Mouse (Mus musculus) neutrophil, adult 65 days (primary cell): ENCODE results near the gene Abcd4. TPM values are rescaled to one million over a fixed set of nuclear protein-coding genes. Genes with fewer than 3 reads are reported as not detected.

Experiments used
- total RNA-seq: library from RNA; stranded (reverse); gene quantifications from 2 replicates; pipeline ENCODE4 v1.2.4, GENCODE M21; 2023

Abcd4 gene
- 5.0 and 7.4 TPM in 2 replicates for total RNA-seq

GRCm38 (mm10) chr12:84616977-84617630, at the start of gene Abcd4:
TSS of gene Abcd4 (minus strand) at chr12:84617413.

GRCm38 (mm10) chr12:84640654-84641053, 23.4 kb upstream of the Abcd4 start, which contains the start of gene Vrtn:
TSS of gene Vrtn (plus strand) at chr12:84641019.

GRCm38 (mm10) chr12:84569336-84569970, 47.8 kb downstream of the Abcd4 start, which contains the start of gene Vsx2:
TSS of gene Vsx2 (plus strand) at chr12:84569762.

Other genes starting within 250 kb of the Abcd4 start
- gene Entpd5, start 208.4 kb downstream of the Abcd4 start, total RNA-seq = 19.9 and 25.9 TPM in 2 replicates
- gene Bbof1, start 208.3 kb downstream of the Abcd4 start, total RNA-seq = 0.52 and 0.88 TPM in 2 replicates
- gene Rnf113a2, start 200.2 kb downstream of the Abcd4 start, total RNA-seq = 34.3 and 36.1 TPM in 2 replicates
- gene Aldh6a1, start 166.4 kb downstream of the Abcd4 start, total RNA-seq = 2.9 and 3.6 TPM in 2 replicates
- gene Lin52, start 166.0 kb downstream of the Abcd4 start, total RNA-seq = 6.6 and 10.6 TPM in 2 replicates
- gene Vsx2, start 47.7 kb downstream of the Abcd4 start, total RNA-seq = not detected in 2 replicates
- not detected in 2 replicates for gene Vrtn, start 23.6 kb upstream of the Abcd4 start, total RNA-seq
- gene Syndig1l, start 81.4 kb upstream of the Abcd4 start, total RNA-seq = not detected in 2 replicates
- gene Npc2, start 155.7 kb upstream of the Abcd4 start, total RNA-seq = 94.5 and 106 TPM in 2 replicates
- gene Isca2, start 155.8 kb upstream of the Abcd4 start, total RNA-seq = 30.6 and 31.4 TPM in 2 replicates